Mouse (Mus musculus): ENCODE measurements at regions not wholly inside any gene's neighbourhood (a gene's known extent, or its start where the extent isn't known, plus 50 kb on each side); places are given as distances from the start of the nearest gene placed in this dataset.

DNA sequence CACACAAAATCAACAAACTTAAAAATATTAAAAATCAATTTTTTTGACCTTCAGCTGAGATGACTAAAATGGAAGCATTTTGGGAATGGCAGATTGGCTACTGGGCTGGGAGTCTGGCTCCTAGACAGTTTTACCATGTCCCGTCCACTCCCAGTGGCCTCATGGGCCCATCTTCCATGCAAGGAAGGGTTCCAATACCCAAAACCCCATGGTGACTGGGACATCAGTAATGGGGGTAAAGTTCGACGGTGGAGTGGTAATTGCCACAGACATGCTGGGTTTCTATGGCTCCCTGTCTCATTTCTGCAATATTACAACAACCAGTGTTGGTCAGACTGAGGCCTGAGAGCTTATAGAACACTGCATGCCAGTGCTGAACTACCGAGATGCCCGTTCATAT is 82.2 kb downstream of the Il20rb start:
- ATAC-seq (replicated peaks), result no peak
- Histone ChIP-seq H3K36me3 (replicated peaks) (no peaks in the 10 kb centered on the region), H3K9me3 (no peaks in the 10 kb centered on the region), H3K27me3 (replicated peaks) (no peaks in the 10 kb centered on the region), H3K4me2 (no peak overlapping the region), H3K9ac (no peak overlapping the region), H3K27ac (no peak overlapping the region), H3K4me3 (no peak overlapping the region), H3K4me1 (no peaks in the 10 kb centered on the region)
- WGBS, result 96% methylated on average over 5 of the region's 5 CpGs

DNA sequence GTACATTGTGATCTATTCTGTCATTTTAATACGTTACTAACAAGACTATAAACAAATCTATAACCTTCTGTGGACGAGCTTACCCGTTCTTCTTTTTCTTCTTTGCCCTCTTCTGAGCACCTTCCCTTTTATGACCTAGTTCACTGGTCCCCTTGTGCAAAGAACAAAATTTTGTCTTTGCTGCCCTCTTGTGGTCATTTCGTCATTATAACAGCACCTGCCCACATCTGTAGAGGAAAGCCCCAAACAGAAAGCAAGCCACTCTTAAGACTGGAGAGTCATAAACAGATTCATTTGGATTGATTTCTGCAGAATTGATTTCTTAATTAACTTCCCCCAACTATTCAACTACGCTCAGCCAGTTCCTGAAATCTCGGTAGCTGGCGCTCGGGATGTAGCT is 86.2 kb downstream of the Il20rb start:
- Histone ChIP-seq H3K36me3 (replicated peaks) (no peaks in the 10 kb centered on the region), H3K4me3 (no peak overlapping the region), H3K4me2 (no peak overlapping the region), H3K9me3 (no peaks in the 10 kb centered on the region), H3K9ac (no peak overlapping the region), H3K27me3 (replicated peaks) (0 out of 2 replicates have a peak, but pooled peaks cover 3% of the 10 kb centered on the region), H3K27ac (no peak overlapping the region), H3K4me1 (no peaks in the 10 kb centered on the region)
- no peak for ATAC-seq (replicated peaks)
- WGBS, result 24% methylated on average over 8 of the region's 8 CpGs

DNA sequence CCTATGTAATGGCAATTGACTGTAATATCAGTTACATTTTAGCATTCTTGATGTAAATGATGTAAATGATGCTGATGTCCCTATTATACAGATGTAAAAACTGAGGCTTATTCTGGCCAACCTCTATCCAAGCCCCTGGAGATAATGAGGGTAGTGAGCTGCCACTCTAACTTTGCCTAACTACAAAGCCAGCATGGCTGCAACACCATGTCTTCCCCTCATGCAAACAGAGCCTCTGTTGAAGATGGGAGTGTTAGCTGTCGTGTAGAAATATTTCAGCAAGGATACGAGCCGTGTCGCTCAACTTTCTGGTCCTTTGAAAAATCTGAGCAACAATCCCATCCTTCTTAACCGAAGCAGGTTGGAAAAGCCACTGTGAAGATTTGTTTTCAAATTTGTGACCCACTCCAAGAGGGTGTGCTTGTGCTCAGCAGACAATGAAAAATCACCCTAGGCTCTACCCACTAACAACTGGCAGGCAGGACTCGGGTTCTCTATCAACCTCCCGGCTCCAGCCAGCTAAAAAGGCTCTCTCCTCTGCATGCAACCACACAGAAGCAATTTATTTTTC is 90.2 kb downstream of the Il20rb start:
- no peak overlapping the region for H3K27ac ChIP-seq
- no peak overlapping the region for H3K4me3 ChIP-seq
- no peak overlapping the region for H3K9ac ChIP-seq
- H3K27me3 ChIP-seq (replicated peaks), result 0 out of 2 replicates have a peak, but pooled peaks cover 3% of the 10 kb centered on the region
- no peak overlapping the region for H3K4me2 ChIP-seq
- 90% methylated on average over 7 of the region's 7 CpGs for WGBS
- ATAC-seq (replicated peaks), result no peak
- no peaks in the 10 kb centered on the region for H3K9me3 ChIP-seq
- H3K4me1 ChIP-seq, result no peaks in the 10 kb centered on the region
- no peaks in the 10 kb centered on the region for H3K36me3 ChIP-seq (replicated peaks)

DNA sequence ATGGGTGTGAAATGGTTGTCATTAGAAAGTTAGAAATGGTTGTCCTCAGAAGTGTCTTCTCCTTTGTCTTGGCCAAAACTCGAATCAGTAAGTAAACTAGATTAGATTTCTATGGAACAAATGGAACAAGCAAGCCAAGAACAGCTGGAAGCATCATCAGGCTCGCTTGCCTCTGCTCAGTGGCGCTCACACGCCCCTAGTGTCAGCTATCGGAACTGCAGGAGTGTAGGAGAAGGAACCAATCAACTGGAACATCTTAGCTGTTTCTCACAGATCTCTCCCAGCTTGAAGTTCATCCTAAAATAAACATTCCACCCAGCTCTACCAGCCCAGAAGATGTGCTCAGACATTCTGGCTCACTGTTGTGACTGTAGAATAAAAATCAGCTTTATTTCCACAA is 90.9 kb downstream of the Il20rb start:
- H3K27me3 ChIP-seq (replicated peaks), result 0 out of 2 replicates have a peak, but pooled peaks cover 3% of the 10 kb centered on the region
- no peaks in the 10 kb centered on the region for H3K4me1 ChIP-seq
- no peaks in the 10 kb centered on the region for H3K9me3 ChIP-seq
- H3K4me3 ChIP-seq, result no peak overlapping the region
- no peaks in the 10 kb centered on the region for H3K36me3 ChIP-seq (replicated peaks)
- H3K9ac ChIP-seq, result no peak overlapping the region
- no peak for ATAC-seq (replicated peaks)
- WGBS, result 9% methylated on average over 5 of the region's 5 CpGs
- no peak overlapping the region for H3K27ac ChIP-seq
- no peak overlapping the region for H3K4me2 ChIP-seq

DNA sequence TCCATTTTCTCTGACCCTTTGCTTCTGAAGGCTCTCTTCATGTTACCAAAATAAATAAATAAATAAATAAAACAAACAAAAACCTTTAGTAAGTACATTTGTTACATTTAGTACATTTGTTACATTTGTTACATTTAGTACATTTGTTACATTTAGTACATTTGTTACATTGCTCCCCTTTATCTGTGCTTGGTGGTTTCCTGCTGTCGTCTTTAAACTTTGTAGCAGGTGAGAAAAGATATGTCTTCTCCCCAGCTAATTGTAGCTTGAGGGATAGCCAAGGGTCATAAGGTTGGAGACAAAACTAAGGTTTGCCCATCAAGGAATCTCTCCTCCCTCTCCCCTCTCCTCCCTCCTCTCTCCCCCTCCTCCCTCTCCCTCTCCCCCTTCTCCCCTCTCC is 92.0 kb downstream of the Il20rb start:
- Histone ChIP-seq H3K27ac (no peak overlapping the region), H3K9me3 (no peaks in the 10 kb centered on the region), H3K9ac (no peak overlapping the region), H3K36me3 (replicated peaks) (no peaks in the 10 kb centered on the region), H3K4me2 (no peak overlapping the region), H3K4me1 (no peaks in the 10 kb centered on the region), H3K4me3 (no peak overlapping the region), H3K27me3 (replicated peaks) (0 out of 2 replicates have a peak, but pooled peaks cover 3% of the 10 kb centered on the region)
- WGBS, result 91% methylated on average over 1 of the region's 1 CpGs
- ATAC-seq (replicated peaks), result no peak

DNA sequence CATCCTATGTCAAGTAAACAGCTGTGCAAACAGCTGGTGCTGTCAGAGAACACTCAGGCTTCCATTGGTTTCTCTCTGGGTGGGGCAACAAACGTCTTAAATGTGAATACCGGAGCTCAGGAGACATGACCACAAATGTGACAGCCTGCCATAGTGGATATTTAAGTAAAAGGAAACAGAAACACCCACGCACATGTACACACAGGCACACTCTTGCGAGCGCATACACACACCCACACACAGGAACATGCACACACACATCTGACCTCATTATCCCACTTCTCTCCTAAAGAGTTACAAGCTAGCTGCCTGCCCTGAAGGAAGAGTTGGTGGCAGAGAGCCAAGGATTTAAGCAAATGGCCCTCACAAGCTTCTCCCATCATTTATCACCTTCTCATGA is 92.4 kb downstream of the Il20rb start:
- H3K36me3 ChIP-seq (replicated peaks), result no peaks in the 10 kb centered on the region
- no peak overlapping the region for H3K4me3 ChIP-seq
- H3K27ac ChIP-seq, result no peak overlapping the region
- WGBS, result 71% methylated on average over 5 of the region's 5 CpGs
- no peak for ATAC-seq (replicated peaks)
- H3K9me3 ChIP-seq, result no peaks in the 10 kb centered on the region
- 0 out of 2 replicates have a peak, but pooled peaks cover 3% of the 10 kb centered on the region for H3K27me3 ChIP-seq (replicated peaks)
- no peak overlapping the region for H3K9ac ChIP-seq
- H3K4me2 ChIP-seq, result no peak overlapping the region
- H3K4me1 ChIP-seq, result no peaks in the 10 kb centered on the region

DNA sequence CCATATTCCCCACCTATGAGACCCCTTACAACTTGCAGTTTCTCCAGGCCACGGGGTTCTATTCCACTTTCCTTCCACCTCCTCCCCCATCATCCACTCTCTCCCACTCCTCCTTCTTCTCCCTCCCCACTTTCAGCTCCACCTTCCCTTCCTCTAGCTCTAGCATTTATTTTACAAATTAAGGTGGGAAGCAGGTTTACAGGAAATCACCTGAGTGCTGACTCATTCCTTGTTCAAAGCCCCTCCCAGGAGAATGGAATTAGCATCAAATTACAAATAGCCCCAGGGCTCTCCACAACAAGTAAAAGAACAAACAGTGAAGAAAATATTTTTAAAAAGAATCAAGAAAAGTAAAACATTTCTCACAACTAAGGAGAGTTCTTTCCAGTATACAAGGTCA is 94.3 kb downstream of the Il20rb start:
- WGBS, result 48% methylated on average over 1 of the region's 1 CpGs
- Histone ChIP-seq H3K27ac (no peak overlapping the region), H3K4me1 (no peaks in the 10 kb centered on the region), H3K36me3 (replicated peaks) (no peaks in the 10 kb centered on the region), H3K27me3 (replicated peaks) (no peaks in the 10 kb centered on the region), H3K4me3 (no peak overlapping the region), H3K9ac (no peak overlapping the region), H3K9me3 (no peaks in the 10 kb centered on the region), H3K4me2 (no peak overlapping the region)
- no peak for ATAC-seq (replicated peaks)

DNA sequence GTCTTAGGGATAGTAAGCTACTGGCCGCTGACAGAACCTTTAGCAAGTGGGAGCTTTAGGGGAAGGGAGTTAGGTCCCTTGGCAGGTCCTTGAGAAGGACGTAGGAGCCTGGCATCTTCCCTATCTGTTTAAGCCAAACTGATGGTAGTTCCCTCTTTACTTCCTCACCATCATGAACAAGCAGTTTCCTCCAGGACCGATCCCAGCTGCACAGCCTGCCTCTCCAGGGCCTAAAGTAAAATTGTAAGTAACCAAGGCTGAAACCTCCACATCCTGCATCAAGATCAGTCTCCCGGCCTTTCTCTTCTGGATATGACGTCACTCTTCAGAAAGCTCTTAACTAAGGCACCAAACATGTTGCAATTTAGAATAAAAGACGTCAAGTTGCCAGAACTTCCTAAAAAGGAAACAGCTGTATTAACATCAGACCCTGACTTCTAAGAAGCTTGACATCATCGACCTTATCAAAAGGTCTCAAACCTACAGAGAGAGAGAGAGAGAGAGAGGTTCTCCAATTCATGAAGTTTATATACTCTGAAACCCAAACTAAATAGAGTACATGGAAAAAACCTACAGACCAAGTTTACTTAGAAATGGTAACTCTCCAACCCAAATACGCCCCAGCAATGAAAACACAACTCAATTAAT is 94.9 kb downstream of the Il20rb start:
- ATAC-seq (replicated peaks), result no peak
- 79% methylated on average over 8 of the region's 8 CpGs for WGBS
- no peak overlapping the region for H3K9ac ChIP-seq

DNA sequence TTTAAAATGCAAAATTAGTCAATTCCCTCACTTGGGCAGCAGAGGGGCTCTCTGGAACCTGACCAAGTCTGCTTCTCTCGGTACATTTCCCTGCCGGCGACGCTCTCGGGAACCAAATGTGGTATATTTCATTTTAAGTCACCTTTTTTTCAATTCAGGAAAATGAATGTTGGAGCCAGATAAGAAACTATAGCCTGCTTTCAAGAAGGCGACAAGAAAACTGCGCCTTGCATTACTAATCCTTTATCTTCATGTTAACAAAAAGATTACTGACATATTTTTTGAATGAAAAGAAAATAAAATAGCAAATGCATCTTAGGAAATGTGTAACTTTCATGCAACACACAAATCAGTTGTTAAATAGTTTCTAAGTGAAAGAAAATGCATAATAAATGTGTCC is 98.2 kb downstream of the Il20rb start:
- ATAC-seq (replicated peaks), result no peak
- no peak overlapping the region for H3K27ac ChIP-seq
- no peak overlapping the region for H3K4me3 ChIP-seq
- no peak overlapping the region for H3K9ac ChIP-seq
- H3K4me2 ChIP-seq, result no peak overlapping the region
- WGBS, result 80% methylated on average over 7 of the region's 7 CpGs
- no peaks in the 10 kb centered on the region for H3K36me3 ChIP-seq (replicated peaks)
- no peaks in the 10 kb centered on the region for H3K9me3 ChIP-seq
- H3K4me1 ChIP-seq, result no peaks in the 10 kb centered on the region
- no peaks in the 10 kb centered on the region for H3K27me3 ChIP-seq (replicated peaks)

More for the DNA sequence above, 94.9 kb downstream of the Il20rb start:
- Histone ChIP-seq H3K27ac (no peak overlapping the region), H3K4me2 (no peak overlapping the region), H3K27me3 (replicated peaks) (no peaks in the 10 kb centered on the region), H3K4me3 (no peak overlapping the region), H3K36me3 (replicated peaks) (no peaks in the 10 kb centered on the region), H3K4me1 (no peaks in the 10 kb centered on the region), H3K9me3 (no peaks in the 10 kb centered on the region)

DNA sequence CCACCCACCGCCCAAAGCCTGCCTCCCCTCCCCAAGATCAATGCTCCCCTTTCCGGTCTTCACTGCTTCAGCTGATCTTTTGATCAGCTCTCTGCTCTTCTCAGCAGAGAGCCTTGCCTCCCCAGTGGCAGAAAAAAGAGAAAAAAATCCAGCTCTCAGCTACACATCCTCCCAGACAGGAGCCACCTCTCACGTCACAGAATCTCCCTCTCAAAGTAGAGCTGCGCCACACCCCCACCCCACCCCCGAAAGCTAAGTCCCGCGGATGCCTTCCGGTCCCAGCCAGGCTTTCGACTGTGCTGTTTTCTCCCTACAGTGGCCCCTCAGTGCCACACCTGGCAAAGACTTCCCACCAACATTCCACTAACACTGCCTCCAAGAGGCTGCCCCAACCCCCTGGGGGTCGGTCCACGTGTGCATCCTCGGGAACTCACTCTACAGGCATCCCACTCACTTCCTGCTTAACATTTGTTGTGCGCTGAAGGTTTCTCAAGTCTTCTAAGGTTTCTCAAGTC is 99.4 kb downstream of the Il20rb start:
- no peaks in the 10 kb centered on the region for H3K36me3 ChIP-seq (replicated peaks)
- no peak overlapping the region for H3K9ac ChIP-seq
- H3K27me3 ChIP-seq (replicated peaks), result no peaks in the 10 kb centered on the region
- H3K4me1 ChIP-seq, result no peaks in the 10 kb centered on the region
- no peak overlapping the region for H3K4me2 ChIP-seq
- ATAC-seq (replicated peaks), result no peak
- H3K27ac ChIP-seq, result no peak overlapping the region
- no peak overlapping the region for H3K4me3 ChIP-seq
- no peaks in the 10 kb centered on the region for H3K9me3 ChIP-seq
- 38% methylated on average over 13 of the region's 13 CpGs for WGBS

DNA sequence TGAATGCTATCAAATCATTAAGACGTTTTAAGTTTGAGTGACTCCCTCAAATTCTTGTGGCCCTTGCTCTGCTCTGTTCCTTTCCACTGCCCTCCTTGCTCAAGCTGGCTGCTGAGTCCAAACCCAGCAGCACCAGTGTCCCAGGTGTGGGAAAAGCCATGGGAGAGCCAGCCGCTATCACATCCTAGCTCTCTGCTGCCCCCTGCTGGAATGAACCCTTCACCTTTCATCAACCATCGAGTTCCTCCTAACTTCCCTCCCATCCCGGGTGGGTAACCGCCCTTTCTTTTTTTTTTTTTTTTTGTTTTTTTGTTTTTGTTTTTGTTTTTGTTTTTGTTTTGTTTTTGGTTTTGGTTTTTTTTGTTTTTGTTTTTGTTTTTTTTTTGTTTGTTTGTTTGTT is 104.1 kb downstream of the Il20rb start:
- no peaks in the 10 kb centered on the region for H3K4me1 ChIP-seq
- H3K4me2 ChIP-seq, result no peak overlapping the region
- H3K27me3 ChIP-seq (replicated peaks), result 0 out of 2 replicates have a peak, but pooled peaks cover 1% of the 10 kb centered on the region
- no peak overlapping the region for H3K9ac ChIP-seq
- no peak for ATAC-seq (replicated peaks)
- no peaks in the 10 kb centered on the region for H3K9me3 ChIP-seq
- 52% methylated on average over 5 of the region's 5 CpGs for WGBS
- H3K27ac ChIP-seq, result no peak overlapping the region
- no peak overlapping the region for H3K4me3 ChIP-seq
- no peaks in the 10 kb centered on the region for H3K36me3 ChIP-seq (replicated peaks)

DNA sequence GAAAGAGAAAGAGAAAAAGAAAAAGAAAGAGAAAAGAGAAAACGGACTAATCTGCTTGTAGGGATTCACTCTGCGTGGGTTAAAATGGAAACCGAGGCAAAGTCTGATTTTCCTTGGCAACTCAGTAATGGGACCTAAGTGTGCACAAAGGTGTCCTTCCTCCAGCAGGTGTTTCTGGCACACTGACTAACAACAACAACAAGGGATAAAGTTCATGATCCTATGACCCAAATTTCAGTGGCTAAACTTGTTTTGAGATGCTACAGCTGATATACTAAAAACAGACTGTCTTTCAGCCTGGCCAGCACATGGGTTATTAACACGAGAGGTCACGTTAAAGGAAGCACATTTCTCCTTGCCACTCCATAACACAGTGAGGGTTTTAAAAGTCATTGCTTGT is 116.7 kb downstream of the Il20rb start:
- Histone ChIP-seq H3K27me3 (replicated peaks) (no peaks in the 10 kb centered on the region), H3K9me3 (no peaks in the 10 kb centered on the region), H3K4me1 (no peaks in the 10 kb centered on the region), H3K4me2 (no peak overlapping the region), H3K27ac (no peak overlapping the region), H3K36me3 (replicated peaks) (no peaks in the 10 kb centered on the region), H3K4me3 (no peak overlapping the region), H3K9ac (no peak overlapping the region)
- ATAC-seq (replicated peaks), result no peak
- 93% methylated on average over 5 of the region's 5 CpGs for WGBS

DNA sequence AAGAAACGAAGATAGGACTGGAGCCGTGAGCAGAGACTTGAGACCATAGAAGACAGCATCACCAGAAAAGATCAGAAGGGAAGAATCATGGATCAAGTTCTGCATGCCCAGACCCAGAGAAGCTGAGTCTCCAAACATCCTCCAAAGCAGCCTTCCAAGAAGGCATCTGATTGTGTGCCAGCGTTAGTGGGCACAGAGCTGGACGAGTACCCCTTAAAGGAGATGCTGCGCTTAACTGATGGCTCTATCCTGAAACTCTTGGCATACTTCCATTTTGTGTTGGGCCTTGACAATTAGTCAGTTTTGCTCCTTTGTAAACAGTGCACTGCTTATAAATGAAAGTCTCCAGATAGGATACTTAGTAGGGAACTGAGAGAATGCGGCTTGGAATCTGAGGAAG is 119.8 kb downstream of the Il20rb start:
- Histone ChIP-seq H3K9me3 (no peaks in the 10 kb centered on the region), H3K27ac (no peak overlapping the region), H3K36me3 (replicated peaks) (no peaks in the 10 kb centered on the region), H3K4me2 (no peak overlapping the region), H3K9ac (no peak overlapping the region), H3K27me3 (replicated peaks) (no peaks in the 10 kb centered on the region), H3K4me3 (no peak overlapping the region), H3K4me1 (no peaks in the 10 kb centered on the region)
- ATAC-seq (replicated peaks), result no peak
- WGBS, result 77% methylated on average over 6 of the region's 6 CpGs

Measured in midbrain, embryonic 15.5 days (tissue).